ENCODE assay signal across 1 mouse cellular context in the genomic region with DNA sequence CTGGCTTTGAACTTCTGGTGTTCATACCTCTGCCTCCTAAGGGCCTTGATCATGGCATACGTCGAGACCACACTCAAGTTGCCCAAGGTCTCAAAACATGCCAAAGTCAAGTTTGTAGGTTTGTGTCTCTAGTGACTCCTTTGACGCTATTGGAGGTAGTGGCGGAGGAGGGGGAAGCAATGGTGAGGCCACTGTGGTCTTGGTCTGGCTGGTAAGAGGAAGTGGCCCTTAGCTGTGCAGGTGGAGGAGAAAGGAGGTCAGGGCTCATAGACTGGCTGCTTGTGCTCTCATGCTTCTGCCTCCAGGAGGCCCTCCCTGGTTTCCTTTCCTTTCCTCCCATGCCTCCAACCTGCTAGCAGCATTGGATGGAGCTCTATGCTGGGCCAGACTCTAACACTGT.
TF ChIP-seq lines count a peak whose summit lies in the region.

No protein-coding gene starts in this region.

TF ChIP-seq in CH12.LX, 34 proteins besides CTCF, POLR2A, EP300 and RAD21 (continued from another document):
- TF ChIP-seq ZNF384 (IDR thresholded peaks at IDR 0.05; ENCODE audit: low read depth, low read length) (no peak), ELF1 (IDR thresholded peaks at IDR 0.05; ENCODE audit: low read depth, low read length) (peak; percentile 30; the same call in 1 of the 2 replicates)
TF ChIP-seq in CH12.LX: peak in this region for 3.
